Mouse (Mus musculus): Measurements from ENCODE around the gene Grb10.

Grb10 gene

GRCm38 (mm10) chr11:12038470-12038985 lies at the start of gene Grb10:
TSS of gene Grb10 (minus strand) at chr11:12038683.
- no peak for DNase-seq (ENCODE audit: low read depth, low spot score)

GRCm38 (mm10) chr11:12081638-12082037 lies 43.2 kb upstream of the Grb10 start:
- DNase-seq (ENCODE audit: low read depth, low spot score): no peak

- DNase-seq (ENCODE audit: low read depth, low spot score): no peak
These were observed 40.7 kb upstream of the Grb10 start for GRCm38 (mm10) chr11:12079231-12079630.

GRCm38 (mm10) chr11:12075449-12075848 lies 37.0 kb upstream of the Grb10 start:
- no peak for DNase-seq (ENCODE audit: low read depth, low spot score)

GRCm38 (mm10) chr11:12073394-12074226 lies 35.1 kb upstream of the Grb10 start:
- DNase-seq (ENCODE audit: low read depth, low spot score): no peak

GRCm38 (mm10) chr11:12072322-12072721 lies 33.8 kb upstream of the Grb10 start:
- no peak for DNase-seq (ENCODE audit: low read depth, low spot score)

- DNase-seq (ENCODE audit: low read depth, low spot score): no peak
These were observed 20.5 kb upstream of the Grb10 start for GRCm38 (mm10) chr11:12059005-12059404.

GRCm38 (mm10) chr11:12048547-12049327 lies 10.3 kb upstream of the Grb10 start:
- DNase-seq (ENCODE audit: low read depth, low spot score): no peak

- no peak for DNase-seq (ENCODE audit: low read depth, low spot score)
These were observed 9.7 kb upstream of the Grb10 start for GRCm38 (mm10) chr11:12048135-12048534.

- DNase-seq (ENCODE audit: low read depth, low spot score): no peak
These were observed 5.8 kb upstream of the Grb10 start for GRCm38 (mm10) chr11:12044245-12044644.

GRCm38 (mm10) chr11:12041787-12042186 lies 3.3 kb upstream of the Grb10 start:
- DNase-seq (ENCODE audit: low read depth, low spot score): no peak

GRCm38 (mm10) chr11:12041379-12041778 lies 2.9 kb upstream of the Grb10 start:
- DNase-seq (ENCODE audit: low read depth, low spot score): no peak

- no peak for DNase-seq (ENCODE audit: low read depth, low spot score)
These were observed 1.9 kb upstream of the Grb10 start for GRCm38 (mm10) chr11:12040391-12040790.

GRCm38 (mm10) chr11:12039748-12040147 lies 1.3 kb upstream of the Grb10 start:
- no peak for DNase-seq (ENCODE audit: low read depth, low spot score)

GRCm38 (mm10) chr11:12039098-12039497 lies 615 bp upstream of the Grb10 start:
- DNase-seq (ENCODE audit: low read depth, low spot score): no peak

- DNase-seq (ENCODE audit: low read depth, low spot score): no peak
These were observed 604 bp downstream of the Grb10 start for GRCm38 (mm10) chr11:12037689-12038469.

GRCm38 (mm10) chr11:12037075-12037686 lies 1.3 kb downstream of the Grb10 start:
- no peak for DNase-seq (ENCODE audit: low read depth, low spot score)

GRCm38 (mm10) chr11:12035916-12036910 lies 2.3 kb downstream of the Grb10 start:
- no peak for DNase-seq (ENCODE audit: low read depth, low spot score)

GRCm38 (mm10) chr11:12035324-12035723 lies 3.2 kb downstream of the Grb10 start:
- DNase-seq (ENCODE audit: low read depth, low spot score): no peak

- DNase-seq (ENCODE audit: low read depth, low spot score): no peak
These were observed 3.7 kb downstream of the Grb10 start for GRCm38 (mm10) chr11:12034781-12035180.
